Mouse (Mus musculus): ENCODE measurements at regions not wholly inside any gene's neighbourhood (a gene's known extent, or its start where the extent isn't known, plus 50 kb on each side); places are given as distances from the start of the nearest gene placed in this dataset.

- no peak for TF ChIP-seq POLR2A (IDR thresholded peaks at IDR 0.05; ENCODE audit: borderline replicate concordance, insufficient read depth, low read length)
- no peak for TF ChIP-seq CTCF (IDR thresholded peaks at IDR 0.05; ENCODE audit: borderline replicate concordance, insufficient read depth, low read depth, low read length)
Observed at GRCm38 (mm10) chr14:58778675-58779074, 364.0 kb downstream of the 1700129C05Rik start.
